Mouse (Mus musculus) hindbrain, embryonic 11.5 days (tissue): ENCODE measurements around the gene Gigyf2. TPM values are rescaled to one million over a fixed set of nuclear protein-coding genes. Genes with fewer than 3 reads are reported as not detected.

Source experiments
- ATAC-seq: fragments of 200-750 bp; cut with Nextera tagmentation; 2 replicates; pipeline ENCODE4 v1.8.0; 2017; ENCODE audit warnings: mild to moderate bottlenecking, moderate TSS enrichment, moderate library complexity; ENCODE audit not compliant: low FRiP score
- DNase-seq: peaks from one replicate; pipeline ENCODE4 v3.0.0-alpha.2; 2015; ENCODE audit warnings: low spot score
- H3K27ac ChIP-seq: fragments of 300-500 bp; sonication (generic); 2 replicates; pipeline ENCODE4 v1.5.1; 2014; ENCODE audit warnings: mild to moderate bottlenecking, low read depth, low read length
- H3K27me3 ChIP-seq: fragments of 300-500 bp; sonication (generic); 2 replicates; pipeline ENCODE4 v1.6.1; 2014; ENCODE audit warnings: mild to moderate bottlenecking, low read length, moderate library complexity, mixed read lengths; ENCODE audit not compliant: control insufficient read depth, insufficient read depth
- H3K36me3 ChIP-seq: fragments of 300-500 bp; sonication (generic); 2 replicates; pipeline ENCODE4 v1.6.1; 2014; ENCODE audit warnings: mild to moderate bottlenecking, low read length, moderate library complexity, mixed read lengths; ENCODE audit not compliant: control insufficient read depth, insufficient read depth
- H3K4me1 ChIP-seq: fragments of 300-500 bp; sonication (generic); replicated peaks from 2 replicates; pipeline ENCODE4 v1.6.1; 2014; ENCODE audit warnings: low read length, mixed read lengths; ENCODE audit not compliant: control insufficient read depth, insufficient read depth
- H3K4me2 ChIP-seq: fragments of 300-500 bp; sonication (generic); replicated peaks from 2 replicates; pipeline ENCODE4 v1.6.1; 2014; ENCODE audit warnings: mild to moderate bottlenecking, low read depth, low read length
- H3K4me3 ChIP-seq: fragments of 300-500 bp; sonication (generic); 2 replicates; pipeline ENCODE4 v1.5.1; 2014; ENCODE audit warnings: low read depth, low read length
- H3K9ac ChIP-seq: fragments of 300-500 bp; sonication (generic); 2 replicates; pipeline ENCODE4 v1.6.1; 2014; ENCODE audit warnings: low read depth, low read length
- H3K9me3 ChIP-seq: fragments of 300-500 bp; sonication (generic); 2 replicates; pipeline ENCODE4 v1.6.1; 2016; ENCODE audit warnings: low read length; ENCODE audit not compliant: control insufficient read depth
- WGBS: fragments of 180-500 bp; shearing (Covaris S2); extraction: QIAGEN DNeasy Blood & Tissue Kit; methylation state at CpG from one replicate; pipeline ENCODE4 v1.1.7; 2014; 5-methylcytosine and 5-hydroxymethylcytosine counted together
- polyA plus RNA-seq: library from polyadenylated mRNA; unstranded; fragments of >200 nt; fragmentation: Nextera tagmentation; extraction: Ambion mirVana; gene quantifications from 2 replicates; pipeline ENCODE4 v1.2.1, GENCODE M21; 2014

Gene Gigyf2
- polyA plus RNA-seq, 1 experiment from 2014 or later, result 68.2 TPM

DNA sequence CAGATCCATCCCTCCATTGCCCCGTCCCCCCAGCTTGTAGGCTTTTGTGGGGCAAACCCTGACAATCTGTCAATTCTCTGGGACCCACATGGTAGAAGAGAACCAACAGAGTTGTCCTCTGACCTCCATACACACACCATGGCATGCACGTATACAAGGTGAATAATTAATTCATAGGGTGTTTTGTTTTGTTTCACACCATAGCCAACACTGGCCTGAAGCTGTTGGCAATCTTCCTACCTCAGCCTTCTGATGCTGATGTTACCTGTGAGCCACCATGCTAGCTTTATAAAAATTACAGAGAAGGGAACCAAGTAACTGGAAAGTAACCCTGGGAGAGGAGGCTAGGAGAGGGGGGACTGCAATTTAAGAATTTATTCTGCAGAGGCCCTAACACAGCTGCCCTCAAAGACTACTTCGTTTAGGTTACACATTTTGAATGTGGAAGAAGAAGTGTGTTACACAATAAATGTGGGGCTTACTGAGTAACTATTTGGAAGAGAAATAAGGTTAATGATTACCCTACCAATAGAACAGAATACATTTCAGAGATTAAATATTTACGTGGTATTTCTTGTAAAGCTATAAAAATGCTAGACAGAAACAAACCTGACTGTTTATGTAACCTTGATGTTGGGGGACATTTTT is 32.6 kb upstream of the Gigyf2 start:
- DNase-seq, result no peak

GRCm38 (mm10) chr1:87294951-87295350 is 31.8 kb upstream of the Gigyf2 start:
- no peaks in the 10 kb centered on the region for H3K36me3 ChIP-seq
- H3K4me1 ChIP-seq, result no peaks in the 10 kb centered on the region
- no peak for DNase-seq
- 60% methylated on average over 4 of the region's 4 CpGs for WGBS
- no peaks in the 10 kb centered on the region for H3K9me3 ChIP-seq
- ATAC-seq, result no peak
- H3K27me3 ChIP-seq, result no peaks in the 10 kb centered on the region
- no peak overlapping the region for H3K27ac ChIP-seq
- no peak overlapping the region for H3K4me2 ChIP-seq
- no peak overlapping the region for H3K4me3 ChIP-seq
- no peak overlapping the region for H3K9ac ChIP-seq

More for the DNA sequence above, 32.6 kb upstream of the Gigyf2 start:
- 73% methylated on average over 4 of the region's 4 CpGs for WGBS
- Histone ChIP-seq H3K9ac (no peak overlapping the region), H3K4me2 (no peak overlapping the region), H3K4me3 (no peak overlapping the region), H3K27me3 (no peaks in the 10 kb centered on the region), H3K9me3 (no peaks in the 10 kb centered on the region), H3K36me3 (no peaks in the 10 kb centered on the region), H3K4me1 (no peaks in the 10 kb centered on the region), H3K27ac (no peak overlapping the region)
- no peak for ATAC-seq

GRCm38 (mm10) chr1:87297346-87297925 is 29.4 kb upstream of the Gigyf2 start:
- Histone ChIP-seq H3K9me3 (no peaks in the 10 kb centered on the region), H3K4me2 (no peak overlapping the region), H3K27ac (no peak overlapping the region), H3K4me1 (no peaks in the 10 kb centered on the region), H3K36me3 (no peaks in the 10 kb centered on the region), H3K9ac (no peak overlapping the region), H3K4me3 (no peak overlapping the region), H3K27me3 (no peaks in the 10 kb centered on the region)
- WGBS, result 87% methylated on average over 10 of the region's 10 CpGs
- DNase-seq (no peak), ATAC-seq (no peak)

DNA sequence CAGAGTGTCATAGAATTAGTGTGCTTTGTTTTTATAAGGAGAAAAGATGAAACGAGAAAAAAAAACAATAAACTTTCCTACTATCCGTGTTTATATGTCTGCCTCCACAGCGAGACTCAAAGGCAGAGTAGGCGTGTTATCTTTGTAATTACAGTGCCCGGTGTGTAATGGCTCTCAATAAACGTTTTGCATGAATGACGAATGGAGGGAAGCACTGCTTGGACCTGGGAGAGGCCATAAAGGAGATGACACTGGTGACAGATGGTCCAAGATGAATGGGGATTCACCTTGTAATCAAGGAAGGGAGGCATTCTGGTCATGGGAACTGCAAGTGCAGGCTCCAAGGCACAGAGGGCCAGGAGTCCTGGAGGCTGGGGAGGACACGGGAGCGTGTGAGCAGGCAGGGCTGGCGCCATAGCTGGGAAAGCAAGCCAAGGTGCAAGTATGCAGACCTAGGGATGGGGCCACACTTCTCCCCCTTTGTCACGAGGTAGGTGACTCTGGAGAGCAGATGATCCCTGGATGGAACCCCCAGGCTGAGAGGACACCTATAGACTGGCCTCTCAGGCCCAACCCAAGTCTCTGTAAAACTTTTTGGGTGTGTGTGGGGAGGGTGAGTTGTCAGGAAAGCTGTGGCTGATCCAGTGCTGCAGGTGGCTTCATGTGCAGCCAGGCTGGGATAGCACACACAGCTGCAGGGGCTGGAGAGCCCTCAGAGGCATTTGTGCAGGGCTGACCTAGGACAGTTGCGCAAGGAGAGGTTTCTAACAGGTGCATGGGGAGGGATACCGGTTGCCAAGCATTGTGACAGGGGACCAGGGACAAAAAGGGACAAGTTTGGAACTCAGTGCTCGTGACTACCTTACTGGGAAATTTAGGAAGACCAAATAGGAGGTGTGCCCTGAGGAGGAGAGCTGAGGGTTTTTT is 26.2 kb upstream of the Gigyf2 start:
- H3K4me1 ChIP-seq, result no peaks in the 10 kb centered on the region
- H3K4me2 ChIP-seq, result no peak overlapping the region
- no peaks in the 10 kb centered on the region for H3K36me3 ChIP-seq
- ATAC-seq, result no peak
- H3K27ac ChIP-seq, result no peak overlapping the region
- no peak overlapping the region for H3K4me3 ChIP-seq
- H3K9me3 ChIP-seq, result no peaks in the 10 kb centered on the region
- no peaks in the 10 kb centered on the region for H3K27me3 ChIP-seq
- 73% methylated on average over 14 of the region's 14 CpGs for WGBS
- no peak overlapping the region for H3K9ac ChIP-seq
- DNase-seq, result no peak

GRCm38 (mm10) chr1:87301971-87302370 is 24.8 kb upstream of the Gigyf2 start:
- DNase-seq, result no peak
- H3K4me1 ChIP-seq, result no peaks in the 10 kb centered on the region
- no peak overlapping the region for H3K9ac ChIP-seq
- no peaks in the 10 kb centered on the region for H3K9me3 ChIP-seq
- 95% methylated on average over 2 of the region's 2 CpGs for WGBS
- no peaks in the 10 kb centered on the region for H3K36me3 ChIP-seq
- no peak overlapping the region for H3K27ac ChIP-seq
- no peak for ATAC-seq
- no peak overlapping the region for H3K4me2 ChIP-seq
- H3K4me3 ChIP-seq, result no peak overlapping the region
- no peaks in the 10 kb centered on the region for H3K27me3 ChIP-seq

GRCm38 (mm10) chr1:87308952-87309351 is 17.8 kb upstream of the Gigyf2 start:
- Histone ChIP-seq H3K9me3 (no peaks in the 10 kb centered on the region), H3K4me1 (no peaks in the 10 kb centered on the region), H3K9ac (no peak overlapping the region), H3K4me3 (no peak overlapping the region), H3K4me2 (no peak overlapping the region), H3K27ac (no peak overlapping the region), H3K27me3 (no peaks in the 10 kb centered on the region), H3K36me3 (no peaks in the 10 kb centered on the region)
- 95% methylated on average over 3 of the region's 3 CpGs for WGBS
- DNase-seq (no peak), ATAC-seq (no peak)

- H3K36me3 ChIP-seq, result no peaks in the 10 kb centered on the region
- H3K4me1 ChIP-seq, result no peaks in the 10 kb centered on the region
- H3K4me3 ChIP-seq, result no peak overlapping the region
- no peaks in the 10 kb centered on the region for H3K27me3 ChIP-seq
- WGBS, result 75% methylated on average over 16 of the region's 16 CpGs
- H3K9me3 ChIP-seq, result no peaks in the 10 kb centered on the region
- no peak overlapping the region for H3K27ac ChIP-seq
- DNase-seq (no peak), ATAC-seq (no peak)
- no peak overlapping the region for H3K9ac ChIP-seq
- H3K4me2 ChIP-seq, result no peak overlapping the region
These were observed 17.2 kb upstream of the Gigyf2 start for GRCm38 (mm10) chr1:87309621-87310020.

GRCm38 (mm10) chr1:87312681-87313080 is 14.1 kb upstream of the Gigyf2 start:
- 95% methylated on average over 2 of the region's 2 CpGs for WGBS
- Histone ChIP-seq H3K4me2 (no peak overlapping the region), H3K4me1 (no peaks in the 10 kb centered on the region), H3K9ac (no peak overlapping the region), H3K36me3 (no peaks in the 10 kb centered on the region), H3K9me3 (no peaks in the 10 kb centered on the region), H3K27me3 (no peaks in the 10 kb centered on the region), H3K27ac (no peak overlapping the region), H3K4me3 (no peak overlapping the region)
- ATAC-seq, result no peak
- no peak for DNase-seq
